In genomic region chr3:32708052-32708367, GRCm38 (mm10) we compare ENCODE assay signal across 8 mouse cellular contexts. TPM values are rescaled to one million over a fixed set of nuclear protein-coding genes. Genes with fewer than 3 reads are reported as not detected.
DNase-seq lines count a peak whose midpoint lies in the region; ATAC-seq and TF ChIP-seq lines count a peak whose summit lies in the region.

No protein-coding gene starts in this region.

- no peak overlapping the region for H3K9ac ChIP-seq in heart, embryonic 12.5 days
- no peak overlapping the region; the same call in 1 of the 2 replicates for H3K9ac ChIP-seq in CH12.LX (ENCODE audit: insufficient read depth, low read depth)
- H3K9ac ChIP-seq in forebrain, embryonic 14.5 days (ENCODE audit: low read length) = no peak overlapping the region
- H3K9ac ChIP-seq in liver, embryonic 14.5 days (replicated peaks) = 0 out of 2 replicates have a peak overlapping the region, but pooled peaks have one; percentile 45

- peaks cover 4% of the 10 kb centered on the region for H3K4me1 ChIP-seq in heart, embryonic 12.5 days (replicated peaks)
- H3K4me1 ChIP-seq in CH12.LX (ENCODE audit: control insufficient read depth in 1 of 2, insufficient read depth in 2 of 2) = peaks cover 5 to 27% of the 10 kb centered on the region in 2 experiments; a peak in 3 of 4 replicates
- peaks cover 8% of the 10 kb centered on the region; the same call in 1 of the 2 replicates for H3K4me1 ChIP-seq in forebrain, embryonic 14.5 days (ENCODE audit: control insufficient read depth, insufficient read depth, low read length)
- H3K4me1 ChIP-seq in liver, embryonic 14.5 days (replicated peaks; ENCODE audit: control insufficient read depth in 2 of 2, insufficient read depth in 2 of 2, low read length in 1 of 2) = peaks cover 6 to 8% of the 10 kb centered on the region in 2 experiments

- no peak for DNase-seq in heart, adult 8-10 months (ENCODE audit: low spot score)
- DNase-seq in CH12.LX (ENCODE audit: extremely low read depth) (no peak), MN1 (ENCODE audit: low spot score) (no peak)
- no peak for DNase-seq in forebrain, embryonic 14.5 days (ENCODE audit: low spot score)
- no peak for DNase-seq in liver, embryonic 14.5 days (ENCODE audit: low read depth in 3 of 3, low spot score in 3 of 3)
- DNase-seq in cerebellum, postnatal 14 days = no peak
- DNase-seq in cerebellum, adult 9-10 months = no peak

- TF ChIP-seq RAD21 in CH12.LX (IDR thresholded peaks at IDR 0.05; ENCODE audit: low read depth, low read length) = no peak

- no peaks in the 10 kb centered on the region for H3K27me3 ChIP-seq in heart, embryonic 12.5 days (replicated peaks)
- H3K27me3 ChIP-seq in CH12.LX (replicated peaks) = no peaks in the 10 kb centered on the region
- H3K27me3 ChIP-seq in forebrain, embryonic 14.5 days (replicated peaks; ENCODE audit: control insufficient read depth, insufficient read depth, low read length) = no peaks in the 10 kb centered on the region
- H3K27me3 ChIP-seq in liver, embryonic 14.5 days (ENCODE audit: control insufficient read depth, insufficient read depth, low read length) = no peaks in the 10 kb centered on the region

- H3K9me3 ChIP-seq in heart, embryonic 12.5 days (replicated peaks) = no peaks in the 10 kb centered on the region
- no peaks in the 10 kb centered on the region for H3K9me3 ChIP-seq in CH12.LX (replicated peaks; ENCODE audit: low read length)
- H3K9me3 ChIP-seq in forebrain, embryonic 14.5 days (replicated peaks; ENCODE audit: control insufficient read depth, low read length) = no peaks in the 10 kb centered on the region
- H3K9me3 ChIP-seq in liver, embryonic 14.5 days (ENCODE audit: control insufficient read depth, low read length) = no peaks in the 10 kb centered on the region

- peak overlapping the region; percentile 99 for H3K4me3 ChIP-seq in heart, embryonic 12.5 days
- H3K4me3 ChIP-seq in CH12.LX (replicated peaks in 1 of 3; ENCODE audit: low read depth in 2 of 3, low read length in 2 of 3, poor library complexity in 1 of 3) = peak overlapping the region in 2 of 3 experiments; percentile 23 to 45
- H3K4me3 ChIP-seq in forebrain, embryonic 14.5 days (ENCODE audit: low read depth, low read length) = peak overlapping the region; percentile 74
- peak overlapping the region; percentile 42 to 54 for H3K4me3 ChIP-seq in liver, embryonic 14.5 days (ENCODE audit: insufficient read depth in 1 of 2, low read depth in 2 of 2, low read length in 2 of 2)

- peaks cover 28% of the 10 kb centered on the region for H3K79me2 ChIP-seq in CH12.LX (replicated peaks; ENCODE audit: control insufficient read depth, extremely low read depth, insufficient read depth, poor library complexity, severe bottlenecking)

- no peak for TF ChIP-seq CTCF in CH12.LX (conservative IDR thresholded peaks at IDR 0.05 in 1 of 2, IDR thresholded peaks at IDR 0.05 in 1 of 2; ENCODE audit: low read depth in 2 of 2, low read length in 2 of 2)
- no peak for TF ChIP-seq CTCF in liver, embryonic 14.5 days (IDR thresholded peaks at IDR 0.05; ENCODE audit: low read depth)

- in situ Hi-C loops in CH12.LX (cut with MboI; ENCODE audit: low pct_ligation_motif_present, low pct_unique_long_range_greater_than_20kb, low sequenced_read_pairs) = loop anchor here (10.0 kb wide), 1 partner anchor 183 kb away; the partner anchor contains the start of gene Mfn1

- peak overlapping the region; percentile 77 for H3K4me2 ChIP-seq in heart, embryonic 12.5 days
- peak overlapping the region; percentile 81; the same call in 1 of the 2 replicates for H3K4me2 ChIP-seq in CH12.LX (ENCODE audit: insufficient read depth, low read depth, poor library complexity, severe bottlenecking)
- peak overlapping the region; percentile 38 for H3K4me2 ChIP-seq in forebrain, embryonic 14.5 days (ENCODE audit: low read length)
- peak overlapping the region; percentile 77 for H3K4me2 ChIP-seq in liver, embryonic 14.5 days (ENCODE audit: low read depth)

- no peak overlapping the region for H3K27ac ChIP-seq in heart, embryonic 12.5 days (ENCODE audit: poor library complexity, severe bottlenecking)
- H3K27ac ChIP-seq in CH12.LX (ENCODE audit: insufficient read depth, low read depth) = no peak overlapping the region
- no peak overlapping the region for H3K27ac ChIP-seq in forebrain, embryonic 14.5 days (ENCODE audit: low read depth, low read length)
- no peak overlapping the region for H3K27ac ChIP-seq in liver, embryonic 14.5 days

- no peak for TF ChIP-seq EP300 in CH12.LX (IDR thresholded peaks at IDR 0.05; ENCODE audit: low read length)
- TF ChIP-seq EP300 in liver, embryonic 14.5 days (IDR thresholded peaks at IDR 0.05; ENCODE audit: low read depth) = no peak

- peaks cover 15% of the 10 kb centered on the region for H3K36me3 ChIP-seq in heart, embryonic 12.5 days
- peaks cover 14 to 22% of the 10 kb centered on the region in 2 experiments for H3K36me3 ChIP-seq in CH12.LX (replicated peaks in 1 of 2; ENCODE audit: control insufficient read depth in 1 of 2, insufficient read depth in 1 of 2, low read length in 1 of 2)
- peaks cover 14% of the 10 kb centered on the region for H3K36me3 ChIP-seq in forebrain, embryonic 14.5 days (ENCODE audit: control insufficient read depth, insufficient read depth, low read length)
- peaks cover 15% of the 10 kb centered on the region for H3K36me3 ChIP-seq in liver, embryonic 14.5 days (replicated peaks; ENCODE audit: control insufficient read depth, insufficient read depth, low read depth)

- dilution Hi-C loops in CH12.LX (cut with MboI; ENCODE audit: extremely low pct_ligation_motif_present, extremely low pct_unique_long_range_greater_than_20kb, low sequenced_read_pairs) = no loop called here

- TF ChIP-seq POLR2A in CH12.LX (IDR thresholded peaks at IDR 0.05; ENCODE audit: low read depth, low read length) = no peak; the same call in 1 of the 2 replicates

- ATAC-seq in heart, embryonic 12.5 days (ENCODE audit: insufficient number of reproducible peaks, low FRiP score) = no peak
- no peak for ATAC-seq in forebrain, embryonic 14.5 days
- ATAC-seq in liver, embryonic 14.5 days (ENCODE audit: insufficient read depth) = no peak

- WGBS in heart, embryonic 12.5 days = 3% methylated on average over 4 of the region's 4 CpGs
- WGBS in forebrain, embryonic 14.5 days = 0% methylated on average over 4 of the region's 4 CpGs
- WGBS in liver, embryonic 14.5 days (ENCODE audit: insufficient replicate concordance) = 1% methylated on average over 4 of the region's 4 CpGs

TF ChIP-seq in CH12.LX, 34 proteins besides CTCF, POLR2A, EP300 and RAD21:
- TF ChIP-seq NELFE (IDR thresholded peaks at IDR 0.05; ENCODE audit: low read depth, low read length) (0 out of 2 replicates have a peak, but pooled peaks have one; percentile 60), RCOR1 (conservative IDR thresholded peaks at IDR 0.05; ENCODE audit: low read depth, low read length) (no peak), PAX5 (IDR thresholded peaks at IDR 0.05; ENCODE audit: low read length) (no peak), IRF4 (IDR thresholded peaks at IDR 0.05; ENCODE audit: low read depth, low read length) (0 out of 2 replicates have a peak, but pooled peaks have one; percentile 57), USF2 (conservative IDR thresholded peaks at IDR 0.05; ENCODE audit: low read depth, low read length) (no peak), MEF2A (IDR thresholded peaks at IDR 0.05; ENCODE audit: borderline replicate concordance, low read depth, low read length) (no peak), ZKSCAN1 (IDR thresholded peaks at IDR 0.05; ENCODE audit: borderline replicate concordance, low read depth, low read length) (no peak), SMC3 (IDR thresholded peaks at IDR 0.05; ENCODE audit: low read depth, low read length) (no peak), ZNF384 (IDR thresholded peaks at IDR 0.05; ENCODE audit: low read depth, low read length) (no peak)

RNA-seq across cellular contexts. Expression of gene Actl6a, which starts 1.9 kb away (rescaled TPM):
- polyA plus RNA-seq in heart, embryonic 12.5 days (2016; fragmentation: Nextera tagmentation; extraction: Ambion mirVana) = 105 and 108 TPM in 2 replicates
- total RNA-seq in heart, adult 8-10 months (2022) = 10 to 100 TPM; 17.3 to 26.9 (median 20.3) TPM
- total RNA-seq in CH12.LX (2012; rRNA removed) = 80.7 and 96.6 TPM in 2 replicates
- total RNA-seq in CH12.LX (2014; rRNA removed) = 132 and 140 TPM in 2 replicates
- 87.8 and 89.1 TPM in 2 replicates for polyA plus RNA-seq in CH12.LX (2012; ENCODE audit: insufficient read length, low read depth)
- polyA plus RNA-seq in forebrain, embryonic 14.5 days (2014; fragmentation: Nextera tagmentation; extraction: Ambion mirVana) = 130 and 153 TPM in 2 replicates
- polyA plus RNA-seq in liver, embryonic 14.5 days (2012; rRNA removed) = 25.4 and 31.0 TPM in 2 replicates
- 73.7 and 79.8 TPM in 2 replicates for polyA plus RNA-seq in liver, embryonic 14.5 days (2014; fragmentation: Nextera tagmentation; extraction: Ambion mirVana)

RNA-seq across cellular contexts. Expression of gene Ndufb5, which starts 28.8 kb away (rescaled TPM):
- polyA plus RNA-seq in heart, embryonic 12.5 days (2016; fragmentation: Nextera tagmentation; extraction: Ambion mirVana) = 468 and 489 TPM in 2 replicates
- total RNA-seq in heart, adult 8-10 months (2022) = 100 to 1,000 TPM; 836 to 865 (median 854) TPM
- total RNA-seq in CH12.LX (2012; rRNA removed) (175 and 179 TPM in 2 replicates), CH12.LX (2014; rRNA removed) (427 and 467 TPM in 2 replicates)
- 145 and 163 TPM in 2 replicates for polyA plus RNA-seq in CH12.LX (2012; ENCODE audit: insufficient read length, low read depth)
- 311 and 397 TPM in 2 replicates for polyA plus RNA-seq in forebrain, embryonic 14.5 days (2014; fragmentation: Nextera tagmentation; extraction: Ambion mirVana)
- 90.6 and 112 TPM in 2 replicates for polyA plus RNA-seq in liver, embryonic 14.5 days (2012; rRNA removed)
- 157 and 163 TPM in 2 replicates for polyA plus RNA-seq in liver, embryonic 14.5 days (2014; fragmentation: Nextera tagmentation; extraction: Ambion mirVana)

RNA-seq across cellular contexts. Expression of gene Mrpl47, which starts 29.4 kb away (rescaled TPM):
- 31.8 TPM in 2 replicates for polyA plus RNA-seq in heart, embryonic 12.5 days (2016; fragmentation: Nextera tagmentation; extraction: Ambion mirVana)
- total RNA-seq in heart, adult 8-10 months (2022) = 10 to 100 TPM; 30.1 to 41.5 (median 36.4) TPM
- total RNA-seq in CH12.LX (2012; rRNA removed) = 32.5 and 43.7 TPM in 2 replicates
- total RNA-seq in CH12.LX (2014; rRNA removed) = 48.8 and 66.5 TPM in 2 replicates
- 56.2 and 68.6 TPM in 2 replicates for polyA plus RNA-seq in CH12.LX (2012; ENCODE audit: insufficient read length, low read depth)
- 42.1 and 43.3 TPM in 2 replicates for polyA plus RNA-seq in forebrain, embryonic 14.5 days (2014; fragmentation: Nextera tagmentation; extraction: Ambion mirVana)
- polyA plus RNA-seq in liver, embryonic 14.5 days (2012; rRNA removed) = 5.5 and 8.4 TPM in 2 replicates
- 24.0 and 24.7 TPM in 2 replicates for polyA plus RNA-seq in liver, embryonic 14.5 days (2014; fragmentation: Nextera tagmentation; extraction: Ambion mirVana)

Comparison
In these comparisons a context has a peak if more than half of its experiments do, and no peak if none do; other contexts are left out.
1. H3K4me3 ChIP-seq: peak in every context shown above with its lines; median percentile 99 in heart, embryonic 12.5 days; 74 in forebrain, embryonic 14.5 days; 48 in liver, embryonic 14.5 days; 34 in CH12.LX.